Mouse (Mus musculus) adipose tissue, adult 10 weeks (tissue): ENCODE measurements around the gene Adgrg6. TPM values are rescaled to one million over a fixed set of nuclear protein-coding genes. Genes with fewer than 3 reads are reported as not detected.

ENCODE experiments used
- polyA plus RNA-seq: library from polyadenylated mRNA; stranded (reverse); fragments of 350-450 nt; fragmentation: Illumina TruSeq; extraction: RNeasy Lipid Tissue Mini Kit (QIAGEN cat#74804); gene quantifications from one replicate; pipeline ENCODE4 v1.2.3, GENCODE M21; 2014; ENCODE audit warnings: low read depth, low replicate concordance

The Adgrg6 gene
- 9.4 TPM for polyA plus RNA-seq

GRCm38 (mm10) chr10:14544941-14545717 is at the start of gene Adgrg6:
Gene Adgrg6, minus strand, starts transcription at chr10:14545659.

Other genes starting within 250 kb of the Adgrg6 start
- 69.4 TPM for gene Vta1, start 159.9 kb upstream of the Adgrg6 start, polyA plus RNA-seq
- 0.92 TPM for gene Nmbr, start 159.9 kb upstream of the Adgrg6 start, polyA plus RNA-seq
- not detected for gene Gje1, start 172.6 kb upstream of the Adgrg6 start, polyA plus RNA-seq